Mouse (Mus musculus) kidney, postnatal 10 days (tissue): ENCODE measurements around the gene Grb7.

Experiments
- DNase-seq: peaks from one replicate; pipeline ENCODE4 v3.0.0; 2021; ENCODE audit warnings: mixed read lengths

Gene Grb7

DNA sequence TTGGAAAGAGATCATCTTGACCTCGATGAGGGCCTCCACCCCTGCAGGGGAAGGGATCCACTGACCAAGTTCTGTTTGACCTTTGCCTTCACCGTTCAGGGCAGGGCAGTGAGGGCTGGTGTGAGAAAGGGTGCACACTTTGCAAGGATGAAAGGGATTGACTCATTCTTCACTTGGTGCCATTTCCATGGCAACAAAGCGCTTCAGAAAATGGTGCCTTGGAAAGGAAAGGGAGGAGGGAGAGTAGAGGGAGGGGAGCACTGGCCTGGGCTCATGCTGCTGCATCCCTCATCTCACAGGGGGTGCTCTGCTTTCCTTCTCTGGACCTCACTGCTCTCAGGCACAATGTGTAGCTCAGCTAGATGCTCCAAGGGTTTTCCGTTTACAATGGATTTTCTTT lies 26.5 kb downstream of the Grb7 start:
- DNase-seq: no peak

DNA sequence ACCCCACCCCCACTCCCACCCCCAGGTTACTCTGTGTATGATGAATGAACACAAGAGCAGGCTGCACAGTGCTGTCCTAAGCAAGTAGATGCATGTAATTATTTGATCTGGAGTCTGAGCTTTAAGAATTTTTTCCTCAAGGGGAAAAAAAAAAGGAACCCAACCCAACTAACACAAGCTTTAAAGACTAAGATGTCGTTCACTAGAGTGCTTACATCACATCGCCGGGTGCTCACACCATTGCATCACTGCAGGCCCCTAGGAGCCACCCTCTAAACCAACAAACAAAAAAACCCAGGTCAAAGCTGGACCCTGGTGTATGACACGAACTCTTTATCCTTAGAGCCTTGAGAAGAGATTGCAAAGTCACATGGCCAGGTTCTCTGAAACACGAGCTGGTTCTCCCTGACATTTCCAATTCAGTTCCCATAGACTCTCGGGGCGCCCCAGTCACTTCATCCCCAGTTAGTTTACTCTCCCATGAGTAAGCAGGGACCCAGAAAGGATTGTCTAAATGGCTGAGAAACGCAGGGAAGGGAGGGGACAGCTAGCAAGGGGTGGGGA lies 27.8 kb downstream of the Grb7 start:
- DNase-seq: no peak

DNA sequence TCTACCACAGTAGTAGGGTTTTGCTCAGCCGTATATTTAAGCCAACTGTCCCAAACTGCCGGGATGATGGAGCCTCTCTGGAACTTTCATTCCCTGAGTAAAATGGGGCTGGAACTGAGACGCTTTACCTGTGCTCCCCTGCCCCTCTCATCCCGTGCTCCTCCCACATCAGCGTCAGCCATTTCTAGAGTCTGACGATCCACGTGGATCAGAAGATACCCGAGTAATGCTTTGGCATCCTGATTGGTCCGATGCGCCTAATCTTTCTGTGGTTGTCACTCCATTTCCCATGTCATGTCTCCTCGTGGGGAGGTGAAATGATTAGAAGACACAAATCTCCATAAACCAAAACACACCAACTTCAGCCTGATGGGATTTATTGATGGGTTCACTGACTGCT lies 28.8 kb downstream of the Grb7 start:
- no peak for DNase-seq

DNA sequence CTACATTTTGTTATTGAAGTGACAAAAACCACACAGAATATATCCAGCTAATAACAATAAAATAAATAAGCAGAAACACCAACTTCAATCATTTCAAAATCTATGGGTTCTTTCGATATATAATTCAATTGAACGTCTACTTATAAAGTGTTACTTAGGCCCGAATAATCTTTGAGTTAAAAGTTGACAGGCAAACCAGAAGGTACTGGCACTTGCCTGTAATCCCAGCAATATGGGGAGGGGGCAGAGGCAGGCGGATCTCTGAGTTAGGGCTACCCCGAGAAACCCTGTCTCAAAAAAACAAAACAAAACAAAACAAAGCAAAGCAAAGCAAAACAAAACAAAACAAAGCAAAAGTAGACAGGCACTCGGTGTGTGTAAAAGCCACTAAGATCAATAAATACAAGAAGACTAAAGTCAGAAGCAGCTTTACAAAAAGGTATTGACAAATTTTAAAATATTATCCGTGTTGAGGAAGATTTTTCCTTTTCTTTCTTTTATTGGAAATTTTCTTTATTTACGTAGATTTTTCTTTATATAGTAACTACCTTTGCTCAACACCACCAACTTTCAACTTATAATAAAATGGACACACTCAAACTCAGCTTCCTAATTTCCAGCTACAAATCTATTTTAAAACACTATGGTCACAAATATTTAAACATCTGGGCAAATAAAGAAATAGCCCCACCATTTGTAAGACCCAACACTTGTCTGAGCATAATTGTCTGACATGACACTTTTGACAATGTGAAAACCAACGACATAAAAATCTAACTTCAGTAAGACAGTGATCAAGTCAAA lies 29.6 kb downstream of the Grb7 start:
- DNase-seq: no peak

DNA sequence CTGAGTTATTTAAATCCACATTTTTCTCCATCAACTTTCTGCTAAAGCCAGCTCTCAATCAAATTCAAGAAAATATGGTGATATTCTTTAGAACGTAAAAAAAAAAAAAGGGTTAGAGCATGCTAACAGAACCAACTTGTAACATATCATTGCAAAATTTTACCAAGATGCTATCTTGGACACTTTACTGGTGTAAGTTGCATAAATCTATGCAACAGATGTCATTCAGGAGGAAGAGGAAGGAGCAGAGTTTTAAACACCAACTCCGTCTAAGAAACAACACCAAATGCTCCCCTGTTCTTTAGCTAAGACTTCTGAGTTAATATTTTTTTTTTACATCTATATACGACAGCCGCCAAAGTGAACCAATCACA lies 30.2 kb downstream of the Grb7 start:
- no peak for DNase-seq

DNA sequence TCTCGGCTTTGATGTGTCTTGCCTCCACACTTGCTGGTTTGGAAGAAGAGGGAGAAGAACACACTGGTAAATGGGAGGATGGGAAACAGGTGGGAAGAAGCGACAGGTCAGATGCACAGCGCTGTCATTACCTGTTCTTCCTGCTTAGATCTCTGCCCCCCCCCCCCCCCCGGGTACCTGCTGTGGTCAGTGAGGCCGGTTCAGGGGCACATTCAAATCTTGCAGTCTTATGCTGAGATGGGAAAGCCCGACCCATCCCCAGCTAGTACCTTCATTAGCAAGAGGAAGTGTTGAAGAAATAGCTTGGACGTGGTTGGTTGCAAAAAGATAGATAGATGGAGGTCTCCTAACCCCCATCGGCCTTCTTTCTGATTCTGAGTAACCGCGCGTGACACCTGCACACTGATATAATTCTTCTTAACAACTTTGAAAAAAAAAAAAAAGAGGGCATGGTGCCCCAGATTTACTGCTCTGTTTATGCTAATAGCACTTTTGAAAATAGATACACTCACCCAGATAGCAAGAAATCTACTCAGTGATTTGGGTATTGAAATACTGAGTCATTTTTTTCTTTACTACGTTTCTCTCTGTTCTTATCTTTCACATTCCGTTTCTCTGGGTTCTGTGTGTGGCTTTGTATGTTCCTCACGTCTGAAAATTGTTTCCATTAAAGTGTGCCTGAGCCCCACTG lies 31.0 kb downstream of the Grb7 start:
- no peak for DNase-seq

DNA sequence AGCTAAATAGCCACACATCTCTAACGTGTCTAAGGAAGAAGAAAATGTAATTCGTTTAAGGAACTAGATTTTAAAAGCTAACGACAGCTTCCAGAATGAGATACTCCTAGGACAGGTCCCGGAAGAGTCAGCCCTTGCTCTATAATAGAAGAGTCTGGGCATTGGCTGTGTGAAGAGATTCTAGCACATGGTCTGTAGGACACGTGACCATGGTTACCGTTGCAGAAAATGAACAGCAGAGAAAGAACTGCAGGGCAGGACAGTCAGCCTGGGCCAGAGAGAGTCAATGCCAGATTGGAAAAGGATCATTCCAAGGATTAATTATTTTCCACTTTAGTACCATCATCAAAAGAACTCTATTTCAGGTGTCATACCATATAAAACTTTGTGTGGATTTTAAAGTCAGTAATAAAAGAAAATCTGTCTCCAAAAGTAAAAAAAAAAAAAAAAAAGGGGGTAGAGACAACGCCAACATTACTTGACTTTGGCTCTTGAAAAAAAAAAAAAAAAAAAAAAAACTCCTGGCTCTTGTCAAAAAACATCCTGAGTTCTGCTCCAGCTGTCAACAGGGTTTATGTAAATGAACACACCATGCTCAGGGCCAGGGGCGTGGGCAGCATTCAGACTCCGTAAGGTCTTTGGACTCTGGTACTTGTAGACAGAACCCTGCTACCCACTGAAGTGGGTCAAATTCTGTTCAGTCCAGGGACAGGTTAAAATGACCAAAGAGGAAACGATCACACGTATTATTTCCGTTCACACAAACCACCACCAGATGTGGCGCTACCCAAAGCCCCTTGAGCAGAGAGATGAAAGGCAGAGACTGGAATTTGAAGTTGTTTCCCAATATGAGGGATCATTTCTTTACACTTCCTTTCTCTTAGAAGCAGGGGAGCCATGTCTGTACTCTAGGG lies 33.1 kb downstream of the Grb7 start:
- DNase-seq: no peak

DNA sequence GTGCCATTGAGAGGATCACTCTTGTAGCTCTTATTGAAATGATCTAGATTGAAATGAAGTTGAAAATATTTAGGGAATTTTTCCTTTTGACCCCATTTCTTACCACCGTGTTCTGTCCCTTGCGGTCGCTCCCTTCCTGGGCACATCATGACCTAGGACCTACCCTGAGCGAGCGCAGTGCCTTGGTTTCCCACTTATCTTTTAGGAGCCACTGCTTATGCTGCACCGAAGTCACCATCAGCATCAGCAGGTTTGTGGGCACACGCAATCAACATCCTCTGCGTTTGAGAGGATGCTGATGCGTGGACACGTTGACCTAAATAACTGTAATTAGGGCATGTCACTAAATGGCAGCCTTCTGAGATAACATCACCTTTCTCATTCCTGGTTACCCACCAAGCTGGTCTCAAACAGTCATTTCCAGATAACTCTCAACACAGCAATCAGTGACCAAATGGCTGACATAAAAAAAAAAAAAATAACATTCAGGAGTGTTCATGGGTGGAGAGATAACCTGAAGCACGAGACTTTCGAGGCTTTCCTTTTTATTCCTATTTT lies 33.8 kb downstream of the Grb7 start:
- DNase-seq: no peak

DNA sequence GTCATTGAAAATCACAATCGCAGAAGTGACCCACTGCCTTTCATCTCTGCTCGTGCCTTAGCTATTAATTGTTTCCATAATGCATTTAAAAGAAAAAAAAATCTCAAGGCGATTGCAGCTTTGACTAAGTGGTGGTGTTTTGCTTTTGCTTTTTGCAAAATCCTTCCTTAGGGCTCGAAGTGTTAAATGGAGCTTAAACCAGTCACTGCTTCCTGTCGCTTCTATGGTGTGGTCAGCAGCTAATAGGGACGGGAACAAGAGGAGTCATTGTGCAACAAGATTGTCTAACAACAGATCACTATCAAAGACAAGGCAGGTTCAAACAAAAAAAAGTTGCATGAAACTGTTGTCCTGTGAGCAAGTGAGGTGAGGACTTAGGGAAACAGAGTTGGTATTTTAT lies 35.0 kb downstream of the Grb7 start:
- DNase-seq: no peak

DNA sequence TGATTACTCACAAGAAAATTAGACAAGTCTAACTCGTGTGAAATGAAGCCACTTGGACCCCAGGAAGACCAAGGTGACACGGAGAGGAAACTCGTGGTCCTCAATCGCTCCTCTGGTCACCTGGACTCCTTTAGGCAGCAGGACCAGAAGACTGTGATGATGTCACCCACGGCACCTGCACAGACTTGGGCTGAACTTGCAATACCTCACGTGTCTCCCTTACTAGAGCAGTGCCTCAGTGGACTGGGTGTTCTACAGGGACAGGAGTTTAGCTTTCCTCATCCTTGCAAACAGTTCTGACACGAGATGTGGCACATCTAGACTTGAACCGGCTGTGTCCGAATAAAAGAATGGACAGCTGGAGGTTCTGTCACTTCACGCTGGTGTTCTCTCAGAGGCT lies 35.9 kb downstream of the Grb7 start:
- no peak for DNase-seq

DNA sequence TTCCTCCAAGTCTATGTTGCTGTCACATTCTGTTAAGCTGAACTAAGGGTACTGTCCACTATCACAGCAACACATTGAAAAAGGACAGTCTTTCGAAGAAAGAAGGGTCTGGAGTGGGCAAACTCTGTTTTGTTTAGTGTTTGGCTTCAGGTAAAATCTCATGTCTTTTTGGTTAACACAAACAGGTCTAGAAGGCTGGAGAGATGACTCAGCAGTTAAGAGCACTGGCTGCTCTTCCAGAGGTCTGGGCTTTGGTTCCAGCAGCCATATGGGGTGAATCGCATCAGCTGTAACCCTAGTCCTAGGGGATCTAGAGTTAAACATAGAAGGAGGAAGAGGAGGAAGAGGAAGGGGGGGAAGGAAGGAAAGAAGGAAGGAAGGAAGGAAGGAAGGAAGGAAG lies 39.6 kb downstream of the Grb7 start:
- no peak for DNase-seq

DNA sequence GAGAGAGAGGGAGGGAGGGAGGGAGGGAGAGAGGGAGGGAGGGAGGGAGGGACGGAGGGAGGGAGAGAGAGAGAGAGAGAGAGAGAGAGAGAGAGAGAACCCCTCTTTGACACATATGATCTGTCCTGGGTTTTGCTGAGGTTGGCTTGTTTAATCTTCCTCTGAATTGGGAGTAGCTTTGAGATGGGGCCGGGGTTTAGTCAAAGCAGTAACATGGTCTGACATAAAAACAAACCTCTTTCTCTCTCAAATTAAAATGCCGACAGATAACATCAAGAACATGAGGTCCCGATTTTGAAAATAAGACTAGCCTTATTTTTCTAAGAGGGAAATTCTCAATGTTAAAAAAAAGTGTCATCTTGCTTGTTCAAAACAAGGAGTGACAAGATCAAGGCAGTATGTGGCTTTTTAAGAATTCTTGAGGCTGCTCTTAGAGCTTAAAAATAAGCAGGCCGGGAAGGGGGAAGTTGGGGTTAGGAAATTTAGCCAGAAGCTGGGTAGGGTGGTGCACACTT lies 41.4 kb downstream of the Grb7 start:
- no peak for DNase-seq

DNA sequence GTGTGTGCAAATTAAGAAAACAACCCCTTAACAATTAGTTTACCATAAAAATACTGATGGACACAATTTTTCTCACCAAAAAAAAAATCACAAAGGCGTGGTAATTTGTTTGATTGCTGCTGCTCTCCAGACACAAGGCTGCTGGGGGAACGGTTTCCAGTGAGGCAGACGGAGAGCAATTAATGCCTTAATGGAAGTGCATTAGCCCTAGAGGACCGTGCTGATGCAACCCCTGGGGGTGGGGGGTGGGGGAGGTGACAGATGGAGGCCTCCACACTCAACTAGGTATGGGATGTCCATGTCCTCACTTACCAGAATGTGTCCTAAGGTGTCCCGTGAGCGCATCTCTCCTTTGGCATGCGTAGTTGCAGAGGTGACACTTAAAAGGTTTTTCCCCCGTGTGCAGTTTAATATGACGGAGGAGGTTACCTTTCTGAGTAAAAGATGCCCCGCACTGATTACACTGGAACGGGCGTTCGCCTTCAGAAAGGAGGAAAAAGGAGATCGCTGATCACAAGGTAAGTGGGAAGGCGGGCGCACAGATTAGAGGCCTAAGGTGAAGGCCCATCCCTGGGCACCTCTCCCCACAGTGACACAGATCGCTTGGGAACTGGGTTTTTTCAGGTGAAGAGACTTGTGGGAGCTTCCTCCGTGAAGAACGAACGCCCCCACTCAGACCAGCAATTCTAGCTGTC lies 42.5 kb downstream of the Grb7 start:
- no peak for DNase-seq

DNA sequence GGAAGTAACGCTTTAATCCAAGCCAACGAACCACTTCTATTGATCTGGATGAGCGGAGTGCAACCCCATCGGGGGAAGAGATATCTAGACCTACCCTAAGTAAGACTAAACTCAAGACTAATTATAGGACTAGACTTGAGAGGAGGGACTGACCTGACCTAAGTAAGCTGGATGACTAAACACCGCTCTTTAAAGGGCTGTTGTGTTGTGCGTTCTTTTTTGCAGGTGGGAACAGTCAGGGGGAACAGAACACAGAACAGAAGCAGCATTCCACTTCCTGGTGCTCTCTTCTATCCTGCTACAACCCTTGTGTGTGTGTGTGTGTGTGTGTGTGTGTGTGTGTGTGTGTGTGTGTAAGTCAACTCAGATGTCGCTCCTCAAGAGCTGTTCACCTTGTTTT lies 45.4 kb downstream of the Grb7 start:
- DNase-seq: no peak

DNA sequence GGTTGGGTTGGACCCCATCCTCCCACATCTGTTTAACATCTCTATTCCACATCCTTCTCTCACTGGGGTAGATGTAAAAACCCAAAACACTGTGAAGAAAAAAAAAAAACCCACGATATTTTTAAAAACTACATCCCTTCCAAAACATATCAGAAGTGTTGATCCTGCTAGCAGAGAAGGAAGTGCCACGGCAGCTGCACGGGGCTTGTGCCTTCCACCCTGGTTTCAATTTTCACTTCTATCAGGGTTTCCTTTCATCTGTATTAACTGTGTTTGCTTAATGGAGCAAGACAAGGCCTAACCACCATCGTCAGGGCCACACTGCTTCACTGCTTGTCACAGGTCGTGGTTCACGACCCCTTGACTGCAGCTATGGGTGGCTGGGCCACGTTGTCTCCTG lies 46.8 kb downstream of the Grb7 start:
- no peak for DNase-seq

DNA sequence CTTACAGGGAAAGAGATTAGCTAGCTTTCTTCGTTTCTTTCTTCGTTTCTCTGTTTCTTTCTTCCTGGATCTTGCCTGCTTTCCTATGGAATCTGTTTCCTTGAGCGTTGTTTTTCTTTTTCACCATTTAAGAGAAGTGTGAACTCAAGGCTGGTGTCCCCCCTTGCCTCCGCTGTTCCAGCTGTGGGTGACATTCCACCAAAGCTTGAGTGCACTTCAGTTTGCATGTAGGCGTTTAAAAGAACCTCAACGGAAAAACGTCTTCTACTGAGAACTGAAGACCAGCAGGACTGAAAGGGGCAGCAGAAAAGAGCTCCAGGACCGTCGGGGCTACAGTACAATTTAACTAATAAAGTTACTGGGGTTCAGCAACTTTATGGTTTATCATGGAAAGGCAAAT lies 47.2 kb downstream of the Grb7 start:
- no peak for DNase-seq

DNA sequence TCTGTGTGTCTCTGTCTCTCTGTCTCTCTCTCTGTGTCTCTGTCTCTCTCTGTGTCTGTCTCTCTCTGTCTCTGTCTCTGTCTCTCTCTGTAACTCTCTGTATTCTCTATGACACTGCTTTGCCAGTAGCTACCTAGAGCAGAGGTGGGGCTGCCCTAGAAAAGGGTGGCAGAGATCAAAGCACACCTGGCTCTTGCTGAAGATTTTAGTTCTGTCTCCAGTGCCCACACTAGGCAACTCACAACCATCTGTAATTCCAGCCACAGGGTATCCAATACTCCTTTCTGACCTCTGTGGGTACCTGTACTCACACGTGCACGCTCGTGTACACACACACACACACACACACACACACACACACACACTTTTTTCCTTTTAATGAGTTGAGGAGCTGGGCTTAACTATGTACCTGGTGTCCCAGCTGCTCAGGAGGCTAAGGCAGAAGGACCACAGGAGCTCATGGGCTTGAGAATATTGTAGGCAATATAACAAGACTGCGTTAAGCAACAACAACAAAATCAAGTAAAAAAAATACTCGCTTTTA lies 49.1 kb downstream of the Grb7 start:
- no peak for DNase-seq

DNA sequence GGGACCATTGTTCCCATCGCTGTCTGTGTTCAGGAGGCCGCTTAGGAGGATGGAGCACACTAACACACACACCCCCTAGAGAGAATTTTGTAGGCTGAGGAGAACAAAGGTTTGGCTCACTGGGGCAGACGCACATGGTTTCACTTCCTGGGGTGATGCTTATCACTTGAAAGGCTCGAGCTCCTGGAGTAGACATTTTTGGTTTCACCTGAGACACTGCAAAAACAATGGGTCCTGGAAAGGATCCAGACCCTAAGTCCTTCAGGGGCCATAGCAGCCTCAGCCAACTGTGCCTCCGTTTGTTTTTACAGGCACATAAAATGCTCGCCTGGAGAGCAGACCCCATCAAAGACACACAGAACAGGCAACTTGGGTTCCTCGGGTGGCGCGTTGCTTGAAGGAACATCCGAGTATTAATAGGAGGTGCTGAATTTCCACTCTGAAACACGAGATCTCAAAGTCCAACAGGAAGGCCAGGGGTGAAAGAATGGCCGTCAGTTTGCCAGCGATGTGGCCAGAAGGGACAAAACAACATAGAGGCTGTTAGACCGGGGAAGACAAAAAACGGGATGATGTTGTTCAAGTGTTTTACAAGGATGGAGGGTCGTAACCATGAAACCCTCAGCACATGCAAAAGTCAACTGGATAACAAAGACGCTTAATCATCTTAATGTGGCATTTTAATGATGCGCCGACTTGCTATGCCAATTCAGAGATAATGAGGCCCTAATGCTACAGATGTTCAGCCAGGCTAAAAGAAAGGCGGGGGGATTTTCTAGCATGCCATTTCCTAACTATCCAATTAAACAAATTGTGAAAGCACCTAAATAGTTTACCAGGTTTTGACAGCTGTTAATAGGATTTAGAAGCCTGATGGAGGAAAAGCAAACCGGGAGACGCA lies 51.4 kb downstream of the Grb7 start:
- DNase-seq: peak; percentile 10

DNA sequence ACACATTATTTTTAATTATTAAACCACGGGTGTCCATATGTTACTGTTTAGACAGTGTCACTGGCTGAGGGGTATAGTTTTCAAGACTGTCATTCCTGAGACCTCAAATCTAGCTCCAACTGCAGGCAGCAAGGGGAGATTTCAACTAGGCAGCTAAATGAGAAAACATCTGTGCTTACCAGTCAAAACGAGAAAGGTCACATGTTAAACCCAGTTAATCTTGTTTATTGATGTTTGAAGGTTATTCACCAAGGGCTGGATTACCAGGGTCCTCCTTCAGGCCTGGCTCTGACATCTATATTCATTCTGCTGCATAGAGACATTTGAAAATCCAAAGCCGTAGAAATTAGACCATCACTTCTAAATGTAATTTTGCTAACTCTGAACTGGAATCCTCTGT lies 58.7 kb downstream of the Grb7 start:
- DNase-seq: no peak
